Mouse (Mus musculus): ENCODE results near the gene Socs1.

GRCm38 (mm10) chr16:10805789-10806527 lies 20.6 kb upstream of the Socs1 start, which contains the start of gene Prm1:
- TF ChIP-seq POLR2A (IDR thresholded peaks at IDR 0.05; ENCODE audit: insufficient read depth, low read length) (no peak), CTCF (IDR thresholded peaks at IDR 0.05; ENCODE audit: low read depth, low read length) (no peak), EP300 (IDR thresholded peaks at IDR 0.05; ENCODE audit: insufficient read depth, low read depth, low read length) (no peak)

All from ES-Bruce4 (cell line).